Mouse (Mus musculus) ES-Bruce4 (cell line): ENCODE data around the gene Csmd2. TPM values are rescaled to one million over a fixed set of nuclear protein-coding genes. Genes with fewer than 3 reads are reported as not detected.

Experiments used
- H3K27ac ChIP-seq: 2 replicates; pipeline ENCODE4 v1.5.1; 2012; ENCODE audit warnings: low read length, inconsistent platforms; ENCODE audit not compliant: insufficient read depth
- H3K27me3 ChIP-seq: 2 replicates; pipeline ENCODE4 v1.6.1; 2012; ENCODE audit warnings: mild to moderate bottlenecking, low read length, inconsistent platforms; ENCODE audit not compliant: control insufficient read depth, poor library complexity, insufficient read depth, severe bottlenecking
- H3K36me3 ChIP-seq: 2 replicates; pipeline ENCODE4 v1.6.1; 2012; ENCODE audit warnings: inconsistent platforms, mild to moderate bottlenecking, low read length, moderate library complexity; ENCODE audit not compliant: control insufficient read depth, poor library complexity, insufficient read depth, severe bottlenecking
- H3K4me1 ChIP-seq: one replicate; pipeline ENCODE4 v1.8.1; 2011; ENCODE audit warnings: low read length; ENCODE audit not compliant: control insufficient read depth, insufficient read depth
- H3K4me3 ChIP-seq: 2 replicates; pipeline ENCODE4 v1.5.1; 2011; ENCODE audit warnings: low read depth, mild to moderate bottlenecking, low read length
- H3K9ac ChIP-seq: 2 replicates; pipeline ENCODE4 v1.6.1; 2012; ENCODE audit warnings: low read depth, mild to moderate bottlenecking, inconsistent platforms; ENCODE audit not compliant: poor library complexity, severe bottlenecking
- H3K9me3 ChIP-seq: replicated peaks from 2 replicates; pipeline ENCODE4 v1.6.1; 2012; ENCODE audit warnings: mild to moderate bottlenecking, low read length, inconsistent platforms; ENCODE audit not compliant: control insufficient read depth, poor library complexity, insufficient read depth, severe bottlenecking
- CTCF ChIP-seq: IDR thresholded peaks from one replicate; pipeline ENCODE4 v1.8.1; 2011; ENCODE audit warnings: low read depth, low read length
- EP300 ChIP-seq: IDR thresholded peaks from 2 replicates; pipeline ENCODE4 v1.6.1; 2011; ENCODE audit warnings: low read depth, low read length; ENCODE audit not compliant: insufficient read depth
- POLR2A ChIP-seq: IDR thresholded peaks from one replicate; pipeline ENCODE4 v1.8.1; 2011; ENCODE audit warnings: low read length; ENCODE audit not compliant: insufficient read depth
- polyA plus RNA-seq: library from polyadenylated mRNA; stranded (reverse); fragments of >200 nt; gene quantifications from 2 replicates; pipeline ENCODE4 v1.2.4, GENCODE M21; 2011; ENCODE audit warnings: low read depth; ENCODE audit not compliant: missing spikeins, insufficient read depth, insufficient read length

Gene Csmd2
- polyA plus RNA-seq, 1 experiment, result 4.0 TPM

GRCm38 (mm10) chr4:128381331-128381730 lies 393.7 kb downstream of the Csmd2 start:
- no peaks in the 10 kb centered on the region for H3K36me3 ChIP-seq
- no peak overlapping the region for H3K4me3 ChIP-seq
- H3K4me1 ChIP-seq, result no peaks in the 10 kb centered on the region
- H3K9ac ChIP-seq, result no peak overlapping the region
- H3K27me3 ChIP-seq, result no peaks in the 10 kb centered on the region
- no peaks in the 10 kb centered on the region for H3K9me3 ChIP-seq
- no peak for TF ChIP-seq EP300
- TF ChIP-seq CTCF, result no peak
- TF ChIP-seq POLR2A, result no peak
- no peak overlapping the region for H3K27ac ChIP-seq

GRCm38 (mm10) chr4:128383800-128384199 lies 396.1 kb downstream of the Csmd2 start:
- Histone ChIP-seq H3K4me3 (no peak overlapping the region), H3K9ac (no peak overlapping the region), H3K27me3 (no peaks in the 10 kb centered on the region), H3K27ac (no peak overlapping the region), H3K9me3 (no peaks in the 10 kb centered on the region), H3K4me1 (no peaks in the 10 kb centered on the region), H3K36me3 (no peaks in the 10 kb centered on the region)
- TF ChIP-seq EP300 (no peak), CTCF (no peak), POLR2A (no peak)

GRCm38 (mm10) chr4:128391484-128391883 lies 403.8 kb downstream of the Csmd2 start:
- no peaks in the 10 kb centered on the region for H3K36me3 ChIP-seq
- H3K9me3 ChIP-seq, result no peaks in the 10 kb centered on the region
- H3K4me3 ChIP-seq, result no peak overlapping the region
- TF ChIP-seq CTCF, result no peak
- TF ChIP-seq POLR2A, result no peak
- no peak for TF ChIP-seq EP300
- H3K27ac ChIP-seq, result no peak overlapping the region
- H3K27me3 ChIP-seq, result no peaks in the 10 kb centered on the region
- H3K4me1 ChIP-seq, result no peaks in the 10 kb centered on the region
- no peak overlapping the region for H3K9ac ChIP-seq

GRCm38 (mm10) chr4:128392279-128392678 lies 404.6 kb downstream of the Csmd2 start:
- no peak for TF ChIP-seq EP300
- no peak for TF ChIP-seq POLR2A
- no peak for TF ChIP-seq CTCF
- Histone ChIP-seq H3K9ac (no peak overlapping the region), H3K27ac (no peak overlapping the region)

GRCm38 (mm10) chr4:128393864-128394263 lies 406.2 kb downstream of the Csmd2 start:
- H3K4me1 ChIP-seq, result no peaks in the 10 kb centered on the region
- no peak overlapping the region for H3K4me3 ChIP-seq
- no peak overlapping the region for H3K9ac ChIP-seq
- H3K9me3 ChIP-seq, result no peaks in the 10 kb centered on the region
- H3K27me3 ChIP-seq, result no peaks in the 10 kb centered on the region
- no peak for TF ChIP-seq EP300
- no peak for TF ChIP-seq CTCF
- no peak for TF ChIP-seq POLR2A
- no peak overlapping the region for H3K27ac ChIP-seq
- no peaks in the 10 kb centered on the region for H3K36me3 ChIP-seq

More at GRCm38 (mm10) chr4:128392279-128392678, 404.6 kb downstream of the Csmd2 start:
- no peak overlapping the region for H3K4me3 ChIP-seq
- H3K27me3 ChIP-seq, result no peaks in the 10 kb centered on the region
- H3K9me3 ChIP-seq, result no peaks in the 10 kb centered on the region
- no peaks in the 10 kb centered on the region for H3K36me3 ChIP-seq
- no peaks in the 10 kb centered on the region for H3K4me1 ChIP-seq

GRCm38 (mm10) chr4:128396616-128397015 lies 409.0 kb downstream of the Csmd2 start:
- H3K36me3 ChIP-seq, result no peaks in the 10 kb centered on the region
- H3K27ac ChIP-seq, result no peak overlapping the region
- TF ChIP-seq POLR2A, result no peak
- TF ChIP-seq CTCF, result no peak
- TF ChIP-seq EP300, result no peak
- no peak overlapping the region for H3K4me3 ChIP-seq
- no peaks in the 10 kb centered on the region for H3K27me3 ChIP-seq
- no peak overlapping the region for H3K9ac ChIP-seq
- H3K4me1 ChIP-seq, result no peaks in the 10 kb centered on the region
- no peaks in the 10 kb centered on the region for H3K9me3 ChIP-seq
